Mouse (Mus musculus): ENCODE measurements at regions not wholly inside any gene's neighbourhood (a gene's known extent, or its start where the extent isn't known, plus 50 kb on each side); places are given as distances from the start of the nearest gene placed in this dataset.

DNA sequence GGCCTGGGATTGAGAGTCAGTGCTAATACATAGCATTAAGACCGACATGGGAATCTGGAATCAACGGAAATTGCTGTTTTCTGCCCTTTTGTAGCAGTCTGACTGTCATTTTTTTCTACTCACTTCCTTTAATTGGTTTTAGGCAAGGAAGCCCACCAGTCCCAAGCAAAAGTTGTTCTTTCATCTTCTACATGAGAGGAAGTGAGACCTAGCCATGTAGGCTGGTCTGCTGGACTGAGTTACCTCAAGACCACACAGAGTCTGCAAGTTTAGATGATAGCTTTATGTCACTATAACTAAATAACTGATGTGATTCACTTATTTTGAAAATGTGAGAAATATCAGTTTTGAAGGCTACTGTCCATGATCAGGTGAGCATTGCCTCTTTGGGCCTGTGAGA lies 142.8 kb downstream of the Mylk4 start:
- no peak for TF ChIP-seq EP300 (IDR thresholded peaks at IDR 0.05)
- TF ChIP-seq CTCF (IDR thresholded peaks at IDR 0.05): no peak
